Mouse (Mus musculus): ENCODE results near the gene Ankrd50. TPM values are rescaled to one million over a fixed set of nuclear protein-coding genes. Genes with fewer than 3 reads are reported as not detected.

Gene Ankrd50
- polyA plus RNA-seq, 1 experiment from 2014 or later = 19.8 TPM

- Histone ChIP-seq H3K4me1 (no peaks in the 10 kb centered on the region), H3K27ac (replicated peaks) (no peak overlapping the region), H3K9me3 (replicated peaks) (no peaks in the 10 kb centered on the region), H3K27me3 (ENCODE audit: low read depth, poor library complexity, severe bottlenecking) (no peaks in the 10 kb centered on the region), H3K4me3 (no peak overlapping the region), H3K36me3 (peaks cover 88% of the 10 kb centered on the region)
- WGBS = 94% methylated on average over 5 of the region's 5 CpGs
- no peak for DNase-seq (ENCODE audit: low spot score)
Observed at GRCm38 (mm10) chr3:38459507-38460249, 25.0 kb downstream of the Ankrd50 start.

- no peak overlapping the region for H3K27ac ChIP-seq (replicated peaks)
- DNase-seq (ENCODE audit: low spot score) = no peak
- H3K36me3 ChIP-seq = peaks cover 89% of the 10 kb centered on the region
- H3K4me1 ChIP-seq = no peaks in the 10 kb centered on the region
- peaks cover 1% of the 10 kb centered on the region; the same call in 1 of the 2 replicates for H3K9me3 ChIP-seq (replicated peaks)
- no peaks in the 10 kb centered on the region for H3K27me3 ChIP-seq (ENCODE audit: low read depth, poor library complexity, severe bottlenecking)
- H3K4me3 ChIP-seq = no peak overlapping the region
- 97% methylated on average over 14 of the region's 14 CpGs for WGBS
Observed at GRCm38 (mm10) chr3:38457041-38457440, 27.6 kb downstream of the Ankrd50 start.

DNA sequence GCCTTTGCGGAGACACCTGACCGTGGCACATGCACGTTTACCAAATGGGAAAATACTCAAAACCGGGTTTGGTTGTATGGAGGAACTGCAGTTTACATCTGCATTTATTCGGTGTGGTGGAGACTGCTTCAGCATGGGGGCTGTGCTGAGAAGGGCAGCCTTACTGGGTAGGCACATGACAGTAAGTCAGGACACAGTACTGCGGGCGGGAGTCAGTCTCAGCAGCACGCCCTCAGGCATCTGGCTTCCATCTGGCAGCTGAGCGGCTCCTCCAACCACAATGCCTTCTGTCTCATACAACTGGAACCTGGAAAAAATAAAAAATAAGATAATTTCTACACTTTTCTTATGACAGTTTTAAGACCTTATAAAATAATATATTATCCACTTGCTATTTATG, 32.4 kb downstream of the Ankrd50 start:
- DNase-seq (ENCODE audit: low spot score) = no peak
- peaks cover 78% of the 10 kb centered on the region for H3K36me3 ChIP-seq
- peaks cover 13% of the 10 kb centered on the region; the same call in 1 of the 2 replicates for H3K9me3 ChIP-seq (replicated peaks)
- no peak overlapping the region for H3K4me3 ChIP-seq
- H3K4me1 ChIP-seq = no peaks in the 10 kb centered on the region
- 91% methylated on average over 9 of the region's 9 CpGs for WGBS
- no peaks in the 10 kb centered on the region for H3K27me3 ChIP-seq (ENCODE audit: low read depth, poor library complexity, severe bottlenecking)
- no peak overlapping the region for H3K27ac ChIP-seq (replicated peaks)

GRCm38 (mm10) chr3:38446586-38446985, 38.1 kb downstream of the Ankrd50 start:
- no peak for DNase-seq (ENCODE audit: low spot score)

GRCm38 (mm10) chr3:38443875-38444274, 40.8 kb downstream of the Ankrd50 start:
- Histone ChIP-seq H3K27me3 (ENCODE audit: low read depth, poor library complexity, severe bottlenecking) (no peaks in the 10 kb centered on the region), H3K9me3 (replicated peaks) (no peaks in the 10 kb centered on the region), H3K4me3 (no peak overlapping the region), H3K27ac (replicated peaks) (no peak overlapping the region), H3K36me3 (0 out of 2 replicates have a peak, but pooled peaks cover 4% of the 10 kb centered on the region), H3K4me1 (peaks cover 13% of the 10 kb centered on the region)
- no peak for DNase-seq (ENCODE audit: low spot score)
- WGBS = 60% methylated on average over 4 of the region's 4 CpGs

More at GRCm38 (mm10) chr3:38446586-38446985, 38.1 kb downstream of the Ankrd50 start:
- no peak overlapping the region for H3K27ac ChIP-seq (replicated peaks)
- peaks cover 7% of the 10 kb centered on the region; the same call in 1 of the 2 replicates for H3K9me3 ChIP-seq (replicated peaks)
- H3K4me3 ChIP-seq = no peak overlapping the region
- peaks cover 13% of the 10 kb centered on the region for H3K4me1 ChIP-seq
- 92% methylated on average over 9 of the region's 9 CpGs for WGBS
- no peaks in the 10 kb centered on the region for H3K27me3 ChIP-seq (ENCODE audit: low read depth, poor library complexity, severe bottlenecking)
- peaks cover 22% of the 10 kb centered on the region for H3K36me3 ChIP-seq

- no peak for DNase-seq (ENCODE audit: low spot score)
- Histone ChIP-seq H3K4me3 (no peak overlapping the region), H3K36me3 (no peaks in the 10 kb centered on the region), H3K27ac (replicated peaks) (no peak overlapping the region), H3K9me3 (replicated peaks) (no peaks in the 10 kb centered on the region), H3K4me1 (peaks cover 13% of the 10 kb centered on the region), H3K27me3 (ENCODE audit: low read depth, poor library complexity, severe bottlenecking) (no peaks in the 10 kb centered on the region)
- WGBS = 84% methylated on average over 7 of the region's 7 CpGs
Observed at GRCm38 (mm10) chr3:38440564-38440991, 44.1 kb downstream of the Ankrd50 start.

- H3K27me3 ChIP-seq (ENCODE audit: low read depth, poor library complexity, severe bottlenecking) = no peaks in the 10 kb centered on the region
- WGBS = 91% methylated on average over 3 of the region's 3 CpGs
- no peak for DNase-seq (ENCODE audit: low spot score)
- peaks cover 10% of the 10 kb centered on the region for H3K4me1 ChIP-seq
- H3K9me3 ChIP-seq (replicated peaks) = no peaks in the 10 kb centered on the region
- no peak overlapping the region for H3K27ac ChIP-seq (replicated peaks)
- no peak overlapping the region for H3K4me3 ChIP-seq
- no peaks in the 10 kb centered on the region for H3K36me3 ChIP-seq
Observed at GRCm38 (mm10) chr3:38436596-38436995, 48.0 kb downstream of the Ankrd50 start.

GRCm38 (mm10) chr3:38435828-38436227, 48.8 kb downstream of the Ankrd50 start:
- no peaks in the 10 kb centered on the region for H3K27me3 ChIP-seq (ENCODE audit: low read depth, poor library complexity, severe bottlenecking)
- H3K4me3 ChIP-seq = no peak overlapping the region
- no peak for DNase-seq (ENCODE audit: low spot score)
- H3K36me3 ChIP-seq = no peaks in the 10 kb centered on the region
- H3K9me3 ChIP-seq (replicated peaks) = no peaks in the 10 kb centered on the region
- peaks cover 16% of the 10 kb centered on the region for H3K4me1 ChIP-seq
- H3K27ac ChIP-seq (replicated peaks) = no peak overlapping the region
- WGBS = 80% methylated on average over 6 of the region's 6 CpGs

DNA sequence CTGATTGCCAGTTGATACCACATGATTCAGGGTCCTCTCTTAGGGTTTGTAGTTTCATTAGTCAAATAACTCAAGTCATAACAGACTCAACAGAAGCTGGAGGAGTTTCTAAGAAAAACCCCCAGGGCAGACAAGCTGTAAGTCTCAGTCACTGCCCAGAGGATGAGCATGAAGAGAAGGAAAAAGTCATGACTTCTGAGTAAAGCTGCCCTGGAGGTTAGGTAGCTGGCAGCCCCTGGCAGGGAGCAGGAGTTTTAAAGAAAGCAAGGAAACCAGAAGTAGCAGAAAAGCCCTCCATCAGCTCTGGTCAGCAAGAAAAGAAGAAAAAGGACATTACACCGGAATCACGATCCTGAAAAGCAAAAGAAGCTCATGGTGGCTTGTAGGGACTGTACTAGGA, 50.2 kb downstream of the Ankrd50 start:
- Histone ChIP-seq H3K4me1 (peaks cover 16% of the 10 kb centered on the region), H3K36me3 (no peaks in the 10 kb centered on the region), H3K27me3 (ENCODE audit: low read depth, poor library complexity, severe bottlenecking) (no peaks in the 10 kb centered on the region), H3K9me3 (replicated peaks) (no peaks in the 10 kb centered on the region), H3K4me3 (no peak overlapping the region), H3K27ac (replicated peaks) (no peak overlapping the region)
- 96% methylated on average over 2 of the region's 2 CpGs for WGBS
- no peak for DNase-seq (ENCODE audit: low spot score)

GRCm38 (mm10) chr3:38433495-38434464, 50.9 kb downstream of the Ankrd50 start:
- 10% methylated on average over 11 of the region's 11 CpGs for WGBS
- H3K36me3 ChIP-seq = no peaks in the 10 kb centered on the region
- H3K27ac ChIP-seq (replicated peaks) = peak overlapping the region; percentile 53; the same call in 1 of the 2 replicates
- DNase-seq (ENCODE audit: low spot score) = no peak
- H3K4me1 ChIP-seq = peaks cover 16% of the 10 kb centered on the region
- no peak overlapping the region for H3K4me3 ChIP-seq
- no peaks in the 10 kb centered on the region for H3K27me3 ChIP-seq (ENCODE audit: low read depth, poor library complexity, severe bottlenecking)
- no peaks in the 10 kb centered on the region for H3K9me3 ChIP-seq (replicated peaks)

DNA sequence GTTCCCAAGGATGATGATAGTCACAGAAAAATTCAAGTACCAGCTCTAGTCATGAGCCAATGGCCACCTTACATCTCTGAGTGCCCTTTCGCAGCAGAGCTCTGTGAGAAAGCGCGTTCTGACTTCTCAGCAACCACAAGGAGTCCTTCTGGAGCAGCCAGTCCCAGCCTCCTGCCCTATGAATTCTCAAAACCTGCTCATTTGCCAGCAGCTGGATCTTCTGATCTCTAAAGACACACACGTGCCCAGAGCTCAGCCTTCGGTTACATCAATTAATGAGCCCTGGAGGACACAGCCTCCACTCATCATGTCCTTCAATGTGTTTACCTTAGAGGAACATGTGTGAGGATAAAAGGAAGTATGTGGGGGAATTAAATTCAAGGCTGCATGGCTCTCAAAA, 53.2 kb downstream of the Ankrd50 start:
- Histone ChIP-seq H3K36me3 (no peaks in the 10 kb centered on the region), H3K27me3 (ENCODE audit: low read depth, poor library complexity, severe bottlenecking) (no peaks in the 10 kb centered on the region), H3K4me3 (no peak overlapping the region), H3K4me1 (peaks cover 16% of the 10 kb centered on the region), H3K9me3 (replicated peaks) (no peaks in the 10 kb centered on the region), H3K27ac (replicated peaks) (no peak overlapping the region)
- DNase-seq (ENCODE audit: low spot score) = no peak
- 86% methylated on average over 5 of the region's 5 CpGs for WGBS

- DNase-seq (ENCODE audit: low spot score) = no peak
- no peaks in the 10 kb centered on the region for H3K9me3 ChIP-seq (replicated peaks)
- 76% methylated on average over 6 of the region's 6 CpGs for WGBS
- H3K4me1 ChIP-seq = peaks cover 16% of the 10 kb centered on the region
- H3K27me3 ChIP-seq (ENCODE audit: low read depth, poor library complexity, severe bottlenecking) = no peaks in the 10 kb centered on the region
- H3K27ac ChIP-seq (replicated peaks) = no peak overlapping the region
- H3K36me3 ChIP-seq = no peaks in the 10 kb centered on the region
- H3K4me3 ChIP-seq = no peak overlapping the region
Observed at GRCm38 (mm10) chr3:38431042-38431441, 53.6 kb downstream of the Ankrd50 start.

All from midbrain, embryonic 10.5 days (tissue).